Mouse (Mus musculus) kidney, postnatal 0 days (tissue): ENCODE data around the gene Spag9. TPM values are rescaled to one million over a fixed set of nuclear protein-coding genes. Genes with fewer than 3 reads are reported as not detected.
"Not testable (repeated sequence)": the region's sequence is repeated elsewhere in the genome, so short reads cannot be mapped to it uniquely, and the experiment has no call there.

Experiments
- ATAC-seq: fragments of 200-750 bp; cut with Nextera tagmentation; replicated peaks from 2 replicates; pipeline ENCODE4 v1.8.0; 2017; ENCODE audit warnings: low read depth, moderate number of reproducible peaks, moderate TSS enrichment, moderate library complexity; ENCODE audit not compliant: low FRiP score
- DNase-seq: peaks from one replicate; pipeline ENCODE4 v3.0.0-alpha.2; 2016; ENCODE audit warnings: low spot score
- H3K27ac ChIP-seq: fragments of 300-500 bp; sonication (generic); 2 replicates; pipeline ENCODE4 v1.5.1; 2014; ENCODE audit warnings: mild to moderate bottlenecking
- H3K27me3 ChIP-seq: fragments of 300-500 bp; sonication (generic); 2 replicates; pipeline ENCODE4 v1.6.1; 2014; ENCODE audit warnings: low read length, mixed read lengths; ENCODE audit not compliant: insufficient read depth
- H3K36me3 ChIP-seq: fragments of 300-500 bp; sonication (generic); 2 replicates; pipeline ENCODE4 v1.6.1; 2014; ENCODE audit warnings: low read length, mixed read lengths; ENCODE audit not compliant: insufficient read depth
- H3K4me1 ChIP-seq: fragments of 300-500 bp; sonication (generic); replicated peaks from 2 replicates; pipeline ENCODE4 v1.6.1; 2014; ENCODE audit warnings: antibody characterized with exemption, low read length, mixed read lengths; ENCODE audit not compliant: insufficient read depth
- H3K4me2 ChIP-seq: fragments of 300-500 bp; sonication (generic); 2 replicates; pipeline ENCODE4 v1.6.1; 2014; ENCODE audit warnings: mild to moderate bottlenecking, low read length, moderate library complexity, mixed read lengths
- H3K4me3 ChIP-seq: fragments of 300-500 bp; sonication (generic); replicated peaks from 2 replicates; pipeline ENCODE4 v1.5.1; 2014; ENCODE audit warnings: low read depth, low read length
- H3K9ac ChIP-seq: fragments of 300-500 bp; sonication (generic); 2 replicates; pipeline ENCODE4 v1.6.1; 2014; ENCODE audit warnings: low read depth, low read length
- H3K9me3 ChIP-seq: fragments of 300-500 bp; sonication (generic); replicated peaks from 2 replicates; pipeline ENCODE4 v1.6.1; 2016; ENCODE audit warnings: low read length, inconsistent platforms, mixed read lengths
- CTCF ChIP-seq: IDR thresholded peaks from 2 replicates; pipeline ENCODE4 v1.5.1; 2016; ENCODE audit warnings: antibody characterized with exemption, low read depth, mild to moderate bottlenecking, moderate library complexity
- WGBS: fragments of 180-500 bp; shearing (Covaris S2); extraction: QIAGEN DNeasy Blood & Tissue Kit; methylation state at CpG from one replicate; pipeline ENCODE4 v1.1.7; 2014; 5-methylcytosine and 5-hydroxymethylcytosine counted together
- polyA plus RNA-seq: library from polyadenylated mRNA; unstranded; fragments of >200 nt; fragmentation: Nextera tagmentation; extraction: Ambion mirVana; gene quantifications from 2 replicates; pipeline ENCODE4 v1.2.1, GENCODE M21; 2015

Spag9 gene
- polyA plus RNA-seq, 1 experiment from 2014 or later, result 59.8 TPM

- no peak overlapping the region for H3K4me2 ChIP-seq
These were observed 58.3 kb downstream of the Spag9 start for GRCm38 (mm10) chr11:94054176-94054575.

GRCm38 (mm10) chr11:94054901-94055300 is 59.0 kb downstream of the Spag9 start:
- ATAC-seq (no peak), DNase-seq (no peak)
- Histone ChIP-seq H3K4me3 (no peak overlapping the region), H3K4me2 (no peak overlapping the region), H3K27ac (no peak overlapping the region), H3K4me1 (no peaks in the 10 kb centered on the region), H3K9ac (no peak overlapping the region), H3K9me3 (no peaks in the 10 kb centered on the region), H3K27me3 (no peaks in the 10 kb centered on the region), H3K36me3 (no peaks in the 10 kb centered on the region; the same call in 1 of the 2 replicates)
- 87% methylated on average over 3 of the region's 3 CpGs for WGBS
- TF ChIP-seq CTCF, result no peak

More at GRCm38 (mm10) chr11:94054176-94054575, 58.3 kb downstream of the Spag9 start:
- H3K9ac ChIP-seq, result no peak overlapping the region
- H3K9me3 ChIP-seq, result no peaks in the 10 kb centered on the region
- no peaks in the 10 kb centered on the region for H3K27me3 ChIP-seq
- H3K4me3 ChIP-seq, result no peak overlapping the region
- DNase-seq (no peak), ATAC-seq (no peak)
- no peaks in the 10 kb centered on the region for H3K4me1 ChIP-seq
- H3K27ac ChIP-seq, result no peak overlapping the region
- WGBS, result 93% methylated on average over 3 of the region's 3 CpGs
- H3K36me3 ChIP-seq, result peaks cover 5% of the 10 kb centered on the region; the same call in 1 of the 2 replicates
- no peak for TF ChIP-seq CTCF

GRCm38 (mm10) chr11:94063941-94064340 is 68.0 kb downstream of the Spag9 start:
- Histone ChIP-seq H3K27me3 (no peaks in the 10 kb centered on the region), H3K9me3 (no peaks in the 10 kb centered on the region), H3K4me3 (no peak overlapping the region), H3K27ac (no peak overlapping the region), H3K4me1 (no peaks in the 10 kb centered on the region), H3K36me3 (peaks cover 12% of the 10 kb centered on the region), H3K9ac (no peak overlapping the region), H3K4me2 (no peak overlapping the region)
- no peak for TF ChIP-seq CTCF
- WGBS, result 96% methylated on average over 5 of the region's 5 CpGs
- ATAC-seq, result no peak
- no peak for DNase-seq

GRCm38 (mm10) chr11:94070455-94070854 is 74.6 kb downstream of the Spag9 start:
- Histone ChIP-seq H3K4me3 (no peak overlapping the region), H3K4me1 (no peaks in the 10 kb centered on the region), H3K27ac (no peak overlapping the region), H3K36me3 (peaks cover 21% of the 10 kb centered on the region), H3K9ac (no peak overlapping the region), H3K27me3 (no peaks in the 10 kb centered on the region), H3K4me2 (no peak overlapping the region), H3K9me3 (no peaks in the 10 kb centered on the region)
- TF ChIP-seq CTCF, result no peak
- ATAC-seq (no peak), DNase-seq (no peak)
- WGBS, result 79% methylated on average over 2 of the region's 2 CpGs

- Histone ChIP-seq H3K36me3 (peaks cover 20% of the 10 kb centered on the region; the same call in 1 of the 2 replicates), H3K4me2 (no peak overlapping the region), H3K9ac (no peak overlapping the region), H3K27me3 (no peaks in the 10 kb centered on the region), H3K4me1 (no peaks in the 10 kb centered on the region), H3K9me3 (no peaks in the 10 kb centered on the region), H3K27ac (no peak overlapping the region), H3K4me3 (no peak overlapping the region)
- peak; percentile 57 for TF ChIP-seq CTCF
- WGBS, result 87% methylated on average over 4 of the region's 4 CpGs
- DNase-seq (peak; percentile 43), ATAC-seq (no peak)
These were observed 77.4 kb downstream of the Spag9 start for GRCm38 (mm10) chr11:94073283-94073682.

GRCm38 (mm10) chr11:94086966-94087365 is 91.1 kb downstream of the Spag9 start:
- H3K9me3 ChIP-seq, H3K4me1 ChIP-seq, H3K9ac ChIP-seq, ATAC-seq, H3K4me2 ChIP-seq, H3K4me3 ChIP-seq, H3K27me3 ChIP-seq, H3K27ac ChIP-seq: not testable (repeated sequence)
- WGBS, result 86% methylated on average over 2 of the region's 2 CpGs
- H3K36me3 ChIP-seq, result peaks cover 42% of the 10 kb centered on the region
- peak; percentile 71 for TF ChIP-seq CTCF
- DNase-seq, result peak; percentile 92

- H3K4me2 ChIP-seq, result no peak overlapping the region
- H3K4me3 ChIP-seq, result no peak overlapping the region
- H3K36me3 ChIP-seq, result peaks cover 46% of the 10 kb centered on the region
- ATAC-seq (no peak), DNase-seq (no peak)
- no peaks in the 10 kb centered on the region for H3K9me3 ChIP-seq
- H3K27ac ChIP-seq, result no peak overlapping the region
- H3K9ac ChIP-seq, result no peak overlapping the region
- no peaks in the 10 kb centered on the region for H3K27me3 ChIP-seq
- no peaks in the 10 kb centered on the region for H3K4me1 ChIP-seq
- WGBS, result 84% methylated on average over 4 of the region's 4 CpGs
- no peak for TF ChIP-seq CTCF
These were observed 94.6 kb downstream of the Spag9 start for GRCm38 (mm10) chr11:94090496-94090895.
